Mouse (Mus musculus) cerebellum, adult 2 months (tissue): ENCODE measurements around the gene Gm10188. TPM values are rescaled to one million over a fixed set of nuclear protein-coding genes. Genes with fewer than 3 reads are reported as not detected.

ENCODE experiments used
- DNase-seq, 2 experiments: peaks; one replicate each; pipeline ENCODE4 v3.0.0; 2021
- H3K27ac ChIP-seq: fragments of 200-500 bp; 2 replicates; pipeline ENCODE4 v1.5.1; 2012; ENCODE audit warnings: low read length, control low read depth, inconsistent platforms; ENCODE audit not compliant: insufficient read depth
- H3K27me3 ChIP-seq: fragments of 200-500 bp; 2 replicates; pipeline ENCODE4 v1.6.1; 2012; ENCODE audit warnings: inconsistent platforms, mild to moderate bottlenecking, low read length, moderate library complexity; ENCODE audit not compliant: control insufficient read depth, insufficient read depth
- H3K4me1 ChIP-seq: fragments of 200-500 bp; 2 replicates; pipeline ENCODE4 v1.6.1; 2011; ENCODE audit warnings: low read length; ENCODE audit not compliant: control insufficient read depth, insufficient read depth
- H3K4me3 ChIP-seq: fragments of 200-500 bp; replicated peaks from 2 replicates; pipeline ENCODE3; 2011; ENCODE audit warnings: mild to moderate bottlenecking, low read depth, low read length, control low read depth; ENCODE audit not compliant: insufficient read depth
- CTCF ChIP-seq: fragments of 200-500 bp; IDR thresholded peaks from 2 replicates; pipeline ENCODE4 v1.5.1; 2011; ENCODE audit warnings: low read depth, mild to moderate bottlenecking, control low read depth, low read length, moderate library complexity, borderline replicate concordance; ENCODE audit not compliant: insufficient read depth
- POLR2A ChIP-seq: fragments of 200-500 bp; IDR thresholded peaks from 2 replicates; pipeline ENCODE4 v1.6.1; 2011; ENCODE audit warnings: low read length, control low read depth, borderline replicate concordance; ENCODE audit not compliant: insufficient read depth
- WGBS: fragments of 180-500 bp; shearing (Covaris S2); methylation state at CpG from one replicate; pipeline ENCODE4 v1.1.7; 2018; 5-methylcytosine and 5-hydroxymethylcytosine counted together
- polyA plus RNA-seq: library from polyadenylated mRNA; depleted of rRNA; stranded (reverse); fragments of >200 nt; gene quantifications from 2 replicates; pipeline ENCODE4 v1.2.3, GENCODE M21; 2012; rRNA removed

The Gm10188 gene
- polyA plus RNA-seq, 1 experiment: not detected

DNA sequence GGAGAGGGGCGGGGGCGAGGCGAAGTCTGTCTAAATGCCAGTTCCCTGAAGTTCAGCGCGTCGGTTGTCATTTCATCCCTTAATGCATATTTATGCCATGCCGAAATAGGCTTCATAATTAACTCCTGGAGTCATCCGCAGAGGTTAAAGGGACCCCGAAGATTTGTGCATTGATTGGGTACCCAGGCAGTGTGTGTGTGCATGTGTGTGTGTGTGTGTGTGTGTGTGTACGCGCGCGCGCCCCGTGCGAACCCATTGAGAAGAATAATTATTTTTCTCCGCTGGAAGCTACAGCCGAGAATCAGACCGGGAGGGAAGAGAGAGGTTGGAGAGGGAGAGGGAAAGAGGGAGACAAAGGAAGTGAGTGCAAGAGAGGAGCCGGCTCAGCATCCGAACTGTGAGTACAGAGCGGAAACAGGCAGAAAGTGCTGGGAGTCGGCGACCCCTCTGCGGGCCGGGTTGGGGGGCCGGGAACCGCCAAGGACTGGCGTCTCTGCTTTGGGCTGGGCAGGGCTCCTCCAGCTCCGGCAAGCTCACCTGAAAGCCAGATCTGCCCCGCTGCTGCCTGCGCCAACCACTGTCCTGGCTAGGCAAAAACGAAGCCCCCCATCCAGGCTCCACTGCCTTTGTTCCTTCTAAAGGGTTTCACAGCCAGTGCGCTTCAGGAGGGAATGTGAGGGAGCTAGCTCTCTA is 38.3 kb downstream of the Gm10188 start, which contains the start of the genes Lemd1 and AC124108.1:
TSS of gene Lemd1 (plus strand) at position 339 of the 693 bp plus-strand sequence.
TSS of gene AC124108.1 (plus strand) at position 365 of the 693 bp plus-strand sequence.
- WGBS: 2% methylated on average over 34 of the region's 34 CpGs

DNA sequence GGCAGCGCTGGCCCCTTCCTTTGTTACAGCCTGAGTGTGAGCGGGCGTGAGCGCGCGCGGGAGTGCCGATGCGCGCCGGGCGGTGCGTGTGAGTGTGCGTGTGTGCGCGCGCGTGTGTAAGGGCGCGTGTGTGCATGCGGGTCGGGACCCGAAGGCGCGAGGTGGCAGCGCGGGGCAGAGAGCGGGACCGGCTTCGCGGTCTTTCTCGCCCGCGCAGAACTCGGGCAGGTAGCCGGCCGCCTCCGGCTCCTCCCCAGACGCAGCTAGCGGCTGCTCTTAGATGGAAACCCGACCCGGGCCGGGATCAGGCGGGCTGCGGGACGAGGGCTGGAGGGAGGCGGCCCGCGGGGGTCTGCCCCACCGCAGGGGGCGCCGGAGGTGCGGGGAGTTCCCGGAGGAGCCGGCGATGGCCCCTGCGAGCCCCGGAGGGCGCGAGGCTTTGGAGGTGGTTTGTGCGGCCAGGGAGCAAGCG is 38.9 kb downstream of the Gm10188 start:
- Histone ChIP-seq H3K27ac (no peak overlapping the region), H3K4me3 (peak overlapping the region; percentile 53), H3K27me3 (0 out of 2 replicates have a peak, but pooled peaks cover 1% of the 10 kb centered on the region), H3K4me1 (0 out of 2 replicates have a peak, but pooled peaks cover 3% of the 10 kb centered on the region)
- TF ChIP-seq CTCF (no peak), POLR2A (no peak)
- under 1% methylated on average over 62 of the region's 62 CpGs for WGBS
- peak in 1 of 2 experiments; percentile 55 for DNase-seq

More for the DNA sequence above, 38.3 kb downstream of the Gm10188 start, which contains the start of the genes Lemd1 and AC124108.1:
- 0 out of 2 replicates have a peak, but pooled peaks cover 1% of the 10 kb centered on the region for H3K27me3 ChIP-seq
- H3K4me3 ChIP-seq: peak within 1 kb of the TSS; percentile 53
- peak in 1 of 2 experiments; percentile 44 for DNase-seq
- 0 out of 2 replicates have a peak, but pooled peaks cover 3% of the 10 kb centered on the region for H3K4me1 ChIP-seq
- TF ChIP-seq CTCF (no peak), POLR2A (no peak)
- H3K27ac ChIP-seq: no peak within 1 kb of the TSS

DNA sequence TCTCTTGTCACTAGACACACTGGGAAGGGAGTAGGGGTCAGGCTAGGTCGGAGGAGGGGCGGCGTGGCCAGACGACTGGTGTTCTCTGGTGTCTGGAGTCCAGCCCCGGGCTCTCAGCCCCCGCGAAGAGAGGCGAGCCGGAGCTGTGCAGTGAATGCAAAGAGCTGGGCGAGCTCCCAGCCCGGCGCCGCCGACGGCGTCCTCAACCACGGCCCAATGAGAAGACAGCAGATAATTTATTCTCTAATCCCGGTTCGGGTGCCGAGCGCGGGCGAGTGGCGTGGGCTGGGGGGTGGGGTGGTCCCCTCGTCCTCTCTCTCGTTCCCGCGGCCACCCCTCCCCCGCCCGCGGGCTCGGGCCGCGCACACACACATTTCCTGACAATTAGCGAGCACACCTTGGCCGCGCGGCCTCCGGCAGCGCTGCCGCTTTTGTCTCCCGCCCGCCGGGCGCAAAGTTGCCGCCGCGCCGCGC is 39.5 kb downstream of the Gm10188 start:
- 0 out of 2 replicates have a peak, but pooled peaks cover 1% of the 10 kb centered on the region for H3K27me3 ChIP-seq
- H3K27ac ChIP-seq: no peak overlapping the region
- 0 out of 2 replicates have a peak, but pooled peaks cover 3% of the 10 kb centered on the region for H3K4me1 ChIP-seq
- DNase-seq: peak; percentile 53 to 55
- H3K4me3 ChIP-seq: peak overlapping the region; percentile 53
- TF ChIP-seq POLR2A: no peak
- no peak for TF ChIP-seq CTCF
- WGBS: 2% methylated on average over 49 of the region's 50 CpGs

DNA sequence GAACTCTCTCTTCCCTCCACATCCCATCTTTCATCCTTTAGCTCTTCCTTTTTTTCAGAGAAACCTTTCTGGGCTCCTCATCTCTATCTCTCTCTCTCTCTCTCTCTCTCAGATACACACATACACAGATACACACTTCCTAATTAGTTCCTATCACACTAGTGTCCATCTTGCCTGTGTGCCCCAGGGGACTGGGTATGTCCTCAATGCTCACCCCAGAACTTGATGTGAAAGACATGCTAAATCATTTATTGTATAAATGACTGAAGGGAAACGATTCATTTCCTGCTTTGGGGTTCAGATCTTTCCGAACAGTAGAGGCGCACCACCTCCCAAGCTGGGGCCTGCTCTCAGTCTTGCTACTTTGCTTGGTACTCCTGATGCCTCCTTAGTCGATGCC is 40.3 kb downstream of the Gm10188 start:
- no peak overlapping the region for H3K4me3 ChIP-seq
- no peak for DNase-seq
- TF ChIP-seq POLR2A: no peak
- TF ChIP-seq CTCF: no peak
- H3K27ac ChIP-seq: no peak overlapping the region
- 75% methylated on average over 4 of the region's 4 CpGs for WGBS
- H3K4me1 ChIP-seq: 0 out of 2 replicates have a peak, but pooled peaks cover 3% of the 10 kb centered on the region
- 0 out of 2 replicates have a peak, but pooled peaks cover 1% of the 10 kb centered on the region for H3K27me3 ChIP-seq

DNA sequence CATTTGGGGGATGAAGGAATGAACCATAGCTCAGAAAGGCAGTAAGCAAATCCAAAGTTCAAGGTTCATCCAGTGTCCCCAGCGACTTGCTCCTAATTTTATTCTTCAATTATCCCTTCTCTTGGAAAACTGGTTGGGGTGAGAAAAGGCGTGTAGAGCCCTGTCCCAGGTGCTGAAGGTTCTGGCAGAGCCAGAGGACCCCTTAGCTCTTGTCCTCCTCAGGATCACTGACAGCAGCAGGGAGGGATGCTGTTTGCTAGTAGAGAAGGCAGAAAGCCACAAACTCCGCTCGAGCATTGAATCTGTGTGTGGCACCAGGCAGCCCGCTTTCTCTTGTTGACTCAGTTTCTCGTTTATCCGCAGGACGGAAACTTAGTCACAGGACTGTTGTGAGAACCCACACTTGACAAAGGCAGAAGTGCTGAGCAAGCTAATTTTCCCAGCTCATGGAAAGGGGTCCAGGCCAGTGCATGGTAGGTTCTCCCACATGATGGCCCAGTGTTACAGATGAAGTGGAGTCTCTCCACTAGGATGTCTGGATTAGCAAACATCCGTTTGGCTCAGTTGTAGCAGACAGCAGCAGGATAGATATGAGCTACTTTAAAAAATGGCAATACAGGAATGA is 41.0 kb downstream of the Gm10188 start:
- Histone ChIP-seq H3K4me3 (no peak overlapping the region), H3K27ac (no peak overlapping the region), H3K27me3 (0 out of 2 replicates have a peak, but pooled peaks cover 1% of the 10 kb centered on the region), H3K4me1 (0 out of 2 replicates have a peak, but pooled peaks cover 3% of the 10 kb centered on the region)
- TF ChIP-seq POLR2A (no peak), CTCF (no peak)
- WGBS: 84% methylated on average over 9 of the region's 9 CpGs
- DNase-seq: no peak

DNA sequence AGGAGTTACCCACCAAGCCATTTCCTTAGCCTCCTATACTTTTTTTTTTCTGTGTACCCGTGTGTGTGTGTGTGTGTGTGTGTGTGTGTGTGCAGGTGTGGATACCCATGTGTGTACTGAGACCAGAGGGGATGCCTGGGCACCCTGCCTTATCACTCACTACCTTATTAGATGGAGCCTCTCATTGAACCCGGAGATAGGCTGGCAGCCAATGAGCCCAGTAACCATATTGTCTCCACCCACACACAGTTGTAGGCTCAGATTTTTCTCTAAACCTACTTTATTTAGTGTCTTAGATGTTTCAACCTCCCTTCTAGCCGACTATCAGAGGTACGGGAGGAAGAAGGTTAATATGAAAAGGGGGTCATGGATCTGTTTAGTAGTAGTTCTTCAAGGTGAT is 43.3 kb downstream of the Gm10188 start:
- WGBS: 75% methylated on average over 4 of the region's 4 CpGs
- Histone ChIP-seq H3K4me1 (no peaks in the 10 kb centered on the region), H3K27me3 (0 out of 2 replicates have a peak, but pooled peaks cover 1% of the 10 kb centered on the region), H3K4me3 (no peak overlapping the region), H3K27ac (no peak overlapping the region)
- no peak for DNase-seq
- no peak for TF ChIP-seq POLR2A
- no peak for TF ChIP-seq CTCF

Other genes with a start within 250 kb of the Gm10188 start
- 17.6 and 18.6 TPM in 2 replicates for gene Elk4, start 222.2 kb downstream of the Gm10188 start, polyA plus RNA-seq
- 42.8 and 52.9 TPM in 2 replicates for gene Mfsd4a, start 161.7 kb downstream of the Gm10188 start, polyA plus RNA-seq
- gene Cdk18, start 90.1 kb downstream of the Gm10188 start, polyA plus RNA-seq: 32.1 and 35.8 TPM in 2 replicates
- 7.1 and 7.6 TPM in 2 replicates for gene Lemd1, start 38.3 kb downstream of the Gm10188 start, polyA plus RNA-seq
- gene AC124108.1, start 38.3 kb downstream of the Gm10188 start, polyA plus RNA-seq: 3.2 and 3.6 TPM in 2 replicates
- gene Klhdc8a, start 68.9 kb upstream of the Gm10188 start, polyA plus RNA-seq: 25.1 and 29.6 TPM in 2 replicates
- 2.9 and 3.3 TPM in 2 replicates for gene Nuak2, start 86.4 kb upstream of the Gm10188 start, polyA plus RNA-seq
- gene Tmcc2, start 161.5 kb upstream of the Gm10188 start, polyA plus RNA-seq: 150 and 157 TPM in 2 replicates
- gene Dstyk, start 187.8 kb upstream of the Gm10188 start, polyA plus RNA-seq: 32.6 and 36.5 TPM in 2 replicates
- 68.1 and 72.4 TPM in 2 replicates for gene Rbbp5, start 247.6 kb upstream of the Gm10188 start, polyA plus RNA-seq